Mouse (Mus musculus) midbrain, embryonic 13.5 days (tissue): ENCODE measurements around the gene Nsd1. TPM values are rescaled to one million over a fixed set of nuclear protein-coding genes. Genes with fewer than 3 reads are reported as not detected.

Experiments
- ATAC-seq: fragments of 200-750 bp; cut with Nextera tagmentation; 2 replicates; pipeline ENCODE4 v1.8.0; 2017; ENCODE audit warnings: mild to moderate bottlenecking, moderate TSS enrichment, moderate library complexity
- H3K27ac ChIP-seq: fragments of 300-500 bp; sonication (generic); 2 replicates; pipeline ENCODE4 v1.5.1; 2015; ENCODE audit warnings: inconsistent platforms, mild to moderate bottlenecking, moderate library complexity
- H3K27me3 ChIP-seq: fragments of 300-500 bp; sonication (generic); 2 replicates; pipeline ENCODE4 v1.6.1; 2015; ENCODE audit warnings: mild to moderate bottlenecking, inconsistent platforms
- H3K36me3 ChIP-seq: fragments of 300-500 bp; sonication (generic); 2 replicates; pipeline ENCODE4 v1.6.1; 2015; ENCODE audit warnings: mild to moderate bottlenecking, inconsistent platforms
- H3K4me1 ChIP-seq: fragments of 300-500 bp; sonication (generic); replicated peaks from 2 replicates; pipeline ENCODE4 v1.6.1; 2015; ENCODE audit warnings: inconsistent platforms
- H3K4me2 ChIP-seq: fragments of 300-500 bp; sonication (generic); replicated peaks from 2 replicates; pipeline ENCODE4 v1.6.1; 2015; ENCODE audit warnings: moderate library complexity, mild to moderate bottlenecking, inconsistent platforms
- H3K4me3 ChIP-seq: fragments of 300-500 bp; sonication (generic); replicated peaks from 2 replicates; pipeline ENCODE4 v1.5.1; 2015; ENCODE audit warnings: mild to moderate bottlenecking, inconsistent platforms
- H3K9ac ChIP-seq: fragments of 300-500 bp; sonication (generic); replicated peaks from 2 replicates; pipeline ENCODE4 v1.6.1; 2015; ENCODE audit warnings: mild to moderate bottlenecking, inconsistent platforms
- H3K9me3 ChIP-seq: fragments of 300-500 bp; sonication (generic); 2 replicates; pipeline ENCODE4 v1.6.1; 2016; ENCODE audit warnings: mild to moderate bottlenecking, inconsistent platforms
- WGBS: fragments of 180-500 bp; shearing (Covaris S2); methylation state at CpG from one replicate; pipeline ENCODE4 v1.1.7; 2015; 5-methylcytosine and 5-hydroxymethylcytosine counted together
- polyA plus RNA-seq: library from polyadenylated mRNA; unstranded; fragments of >200 nt; fragmentation: Nextera tagmentation; extraction: Ambion mirVana; gene quantifications from 2 replicates; pipeline ENCODE4 v1.2.1, GENCODE M21; 2015

Gene Nsd1
- polyA plus RNA-seq, 1 experiment from 2014 or later = 75.1 TPM

DNA sequence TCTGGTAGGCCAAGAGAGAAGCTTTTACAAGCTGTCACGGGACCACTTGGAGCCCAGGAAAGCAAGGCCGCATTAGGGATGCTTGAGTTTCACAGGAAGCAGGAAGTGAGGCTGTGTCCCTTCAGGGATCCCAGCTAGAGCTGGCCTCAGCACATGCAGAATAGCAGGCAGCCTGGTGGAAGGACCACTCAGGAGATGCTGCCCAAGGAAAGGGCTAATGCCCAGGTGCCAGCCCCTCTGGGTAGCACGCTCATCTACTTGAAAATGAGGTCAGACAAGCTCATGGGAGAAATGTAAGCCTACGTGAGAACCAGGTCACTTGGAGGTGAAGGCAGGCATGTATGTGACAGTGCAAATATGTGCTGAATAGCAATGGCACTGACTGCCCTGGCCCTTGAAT, 117.6 kb downstream of the Nsd1 start:
- Histone ChIP-seq H3K9ac (0 out of 2 replicates have a peak overlapping the region, but pooled peaks have one; percentile 19), H3K4me3 (no peak overlapping the region; the same call in 1 of the 2 replicates)
- ATAC-seq = no peak

DNA sequence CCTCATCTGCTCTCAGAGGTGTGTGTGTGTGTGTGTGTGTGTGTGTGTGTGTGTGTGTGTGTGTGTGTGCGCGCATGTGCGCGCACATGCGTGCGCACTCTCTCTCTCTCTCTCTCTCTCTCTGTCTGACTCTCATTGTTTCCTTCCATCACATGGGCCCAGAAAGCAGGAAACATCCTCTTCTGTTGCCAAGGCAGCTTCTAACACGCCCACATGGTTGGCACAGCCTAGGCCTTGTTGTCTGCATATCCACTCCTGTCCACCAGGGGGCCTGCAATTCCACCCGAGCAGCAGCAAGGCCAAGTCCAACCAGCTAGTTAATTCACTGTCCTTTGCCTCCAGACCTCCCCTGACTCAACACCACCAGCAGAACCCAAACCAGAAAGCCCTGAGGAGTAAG, 118.1 kb downstream of the Nsd1 start:
- 20% methylated on average over 4 of the region's 8 CpGs for WGBS
- Histone ChIP-seq H3K27me3 (no peaks in the 10 kb centered on the region), H3K4me1 (peaks cover 54% of the 10 kb centered on the region), H3K9ac (0 out of 2 replicates have a peak overlapping the region, but pooled peaks have one; percentile 19), H3K4me2 (peak overlapping the region; percentile 88), H3K27ac (0 out of 2 replicates have a peak overlapping the region, but pooled peaks have one; percentile 19), H3K36me3 (peaks cover 31% of the 10 kb centered on the region), H3K4me3 (peak overlapping the region; percentile 60; the same call in 1 of the 2 replicates), H3K9me3 (no peaks in the 10 kb centered on the region)
- peak; percentile 21; the same call in 1 of the 2 replicates for ATAC-seq

More for the DNA sequence above, 117.6 kb downstream of the Nsd1 start:
- Histone ChIP-seq H3K27ac (0 out of 2 replicates have a peak overlapping the region, but pooled peaks have one; percentile 19), H3K4me1 (peaks cover 56% of the 10 kb centered on the region), H3K36me3 (peaks cover 31% of the 10 kb centered on the region), H3K4me2 (peak overlapping the region; percentile 88), H3K9me3 (no peaks in the 10 kb centered on the region), H3K27me3 (no peaks in the 10 kb centered on the region)
- WGBS = 64% methylated on average over 4 of the region's 4 CpGs

DNA sequence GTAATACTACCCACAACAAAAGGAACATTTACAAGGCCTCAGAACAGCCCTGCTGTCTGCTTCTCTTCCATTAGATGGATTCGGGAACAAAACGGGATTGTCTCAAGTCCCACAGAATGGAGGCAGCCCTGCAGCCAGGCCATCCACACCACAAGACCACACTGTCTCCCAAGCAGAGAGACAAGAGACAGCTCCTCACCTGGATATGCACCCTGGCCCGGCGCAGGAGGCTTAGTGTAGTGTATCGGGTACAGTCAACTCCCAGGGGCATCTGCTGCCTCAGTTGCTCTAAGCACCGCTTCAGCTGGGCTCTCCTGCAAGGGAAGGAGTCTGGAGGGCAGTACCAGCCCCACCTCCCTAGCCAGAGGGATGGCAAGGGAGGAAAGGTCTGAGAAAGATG, 118.6 kb downstream of the Nsd1 start:
- peaks cover 48% of the 10 kb centered on the region for H3K4me1 ChIP-seq
- H3K4me3 ChIP-seq = peak overlapping the region; percentile 60
- ATAC-seq = no peak
- peaks cover 29% of the 10 kb centered on the region for H3K36me3 ChIP-seq
- WGBS = 80% methylated on average over 6 of the region's 6 CpGs
- H3K27ac ChIP-seq = no peak overlapping the region
- no peaks in the 10 kb centered on the region for H3K27me3 ChIP-seq
- H3K4me2 ChIP-seq = peak overlapping the region; percentile 88
- peak overlapping the region; percentile 76 for H3K9ac ChIP-seq
- H3K9me3 ChIP-seq = no peaks in the 10 kb centered on the region

- no peak for ATAC-seq
- Histone ChIP-seq H3K9ac (peak overlapping the region; percentile 76), H3K36me3 (peaks cover 24% of the 10 kb centered on the region), H3K27ac (no peak overlapping the region), H3K4me2 (peak overlapping the region; percentile 88), H3K4me3 (peak overlapping the region; percentile 60), H3K27me3 (no peaks in the 10 kb centered on the region), H3K9me3 (no peaks in the 10 kb centered on the region), H3K4me1 (peaks cover 44% of the 10 kb centered on the region)
- WGBS = 79% methylated on average over 4 of the region's 4 CpGs
Observed at GRCm38 (mm10) chr13:55328641-55329040, 119.1 kb downstream of the Nsd1 start.

- no peaks in the 10 kb centered on the region for H3K27me3 ChIP-seq
- no peaks in the 10 kb centered on the region for H3K9me3 ChIP-seq
- under 1% methylated on average over 26 of the region's 29 CpGs for WGBS
- H3K4me2 ChIP-seq = peak overlapping the region; percentile 88
- H3K36me3 ChIP-seq = peaks cover 19% of the 10 kb centered on the region
- peak overlapping the region; percentile 36; the same call in 1 of the 2 replicates for H3K27ac ChIP-seq
- peak overlapping the region; percentile 60 for H3K4me3 ChIP-seq
- H3K4me1 ChIP-seq = peaks cover 38% of the 10 kb centered on the region
- ATAC-seq = peak; percentile 12
- H3K9ac ChIP-seq = peak overlapping the region; percentile 76
Observed at GRCm38 (mm10) chr13:55329109-55329682, 119.6 kb downstream of the Nsd1 start.

DNA sequence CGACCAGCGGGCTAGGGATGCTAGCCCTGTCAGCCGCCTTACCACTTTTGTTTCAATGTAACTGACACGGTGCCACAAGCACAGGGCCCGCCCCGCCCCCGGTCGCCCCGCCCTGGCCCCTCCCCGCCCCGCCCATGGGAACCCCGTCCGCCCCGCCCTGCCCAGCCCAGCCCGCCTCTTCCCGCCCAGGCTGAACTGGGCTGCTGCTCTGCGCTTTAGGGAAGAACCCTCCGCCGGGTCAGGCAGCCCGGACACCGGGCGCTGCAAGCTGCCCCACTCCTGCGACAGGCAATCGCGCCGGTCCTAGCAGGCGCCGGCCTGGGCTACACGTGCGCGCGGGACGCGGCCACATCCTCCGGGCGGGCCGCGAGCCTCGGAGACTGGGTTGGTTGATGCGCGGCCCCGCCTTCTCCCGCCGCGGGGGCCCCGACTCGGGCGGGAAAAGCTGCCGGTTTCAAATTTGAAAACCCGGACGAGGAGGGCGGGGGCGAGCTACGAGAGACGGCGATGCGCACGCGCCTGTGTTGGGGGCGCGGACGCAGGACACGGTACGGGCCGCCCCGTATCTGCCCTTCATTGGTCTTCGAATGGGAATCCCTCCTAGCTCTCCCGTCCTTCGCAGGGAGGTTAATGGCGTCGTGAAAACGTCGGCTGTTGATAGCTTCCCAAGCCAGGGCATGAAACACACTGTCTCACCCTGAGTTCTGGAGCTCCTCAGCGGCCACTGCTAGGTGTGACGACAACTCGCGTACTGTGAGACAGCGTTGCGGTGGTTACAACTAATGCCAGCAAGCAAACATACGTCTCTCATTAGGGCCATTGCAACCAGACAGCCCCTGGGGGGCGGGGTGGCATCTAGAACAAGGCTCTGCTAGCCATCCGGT, 120.3 kb downstream of the Nsd1 start, which contains the start of gene Mxd3:
TSS of gene Mxd3 (minus strand) at position 141 of the 884 bp plus-strand sequence.
- H3K9me3 ChIP-seq = no peaks in the 10 kb centered on the region
- no peaks in the 10 kb centered on the region for H3K27me3 ChIP-seq
- H3K9ac ChIP-seq = peak within 1 kb of the TSS; percentile 76
- peak within 1 kb of the TSS; percentile 88 for H3K4me2 ChIP-seq
- peaks cover 37% of the 10 kb centered on the region for H3K4me1 ChIP-seq
- H3K4me3 ChIP-seq = peak within 1 kb of the TSS; percentile 60
- under 1% methylated on average over 78 of the region's 82 CpGs for WGBS
- peak; percentile 85 for ATAC-seq
- peaks cover 13% of the 10 kb centered on the region for H3K36me3 ChIP-seq
- peak within 1 kb of the TSS; percentile 77 for H3K27ac ChIP-seq

DNA sequence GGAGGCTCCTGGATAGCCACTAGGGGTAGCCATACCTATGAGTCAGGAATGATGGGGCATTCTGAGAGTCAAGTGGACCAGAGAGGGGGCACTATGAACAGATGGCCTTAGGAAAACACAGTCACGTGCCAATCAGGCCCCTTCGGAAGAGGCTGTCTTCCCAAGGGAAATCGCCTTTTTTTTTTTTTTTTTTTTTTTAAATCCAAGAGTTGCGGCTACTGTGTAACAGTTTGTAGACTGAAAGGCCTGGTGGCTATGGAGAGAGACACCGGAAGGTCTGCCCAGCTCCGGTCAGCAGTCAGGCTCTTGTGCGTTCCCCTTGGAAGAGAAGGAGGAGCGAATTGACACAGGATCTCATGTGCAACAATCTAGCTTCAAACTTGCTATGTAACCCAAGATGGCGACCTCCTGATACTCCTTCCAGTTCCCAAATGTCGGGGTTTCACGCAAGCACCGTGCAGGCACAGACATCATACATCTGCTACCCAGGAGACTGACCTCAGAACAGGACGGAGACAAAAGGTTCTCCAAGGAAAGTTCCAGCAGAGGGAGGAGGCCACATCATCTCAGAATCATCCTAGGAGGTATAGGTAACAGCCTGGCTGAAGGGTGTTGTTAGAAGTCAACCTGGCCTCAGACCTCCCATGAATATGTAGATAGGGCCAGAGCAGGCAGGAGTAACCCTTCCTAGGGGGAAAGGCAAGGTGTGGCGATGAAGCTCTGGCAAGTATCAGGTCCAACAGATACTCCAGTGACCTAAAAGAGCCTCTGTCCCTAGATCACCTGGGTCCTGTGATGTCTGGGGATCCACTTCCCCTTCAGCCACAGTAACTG, 121.2 kb downstream of the Nsd1 start:
- H3K4me3 ChIP-seq = peak overlapping the region; percentile 60
- no peaks in the 10 kb centered on the region for H3K27me3 ChIP-seq
- 53% methylated on average over 14 of the region's 14 CpGs for WGBS
- peak overlapping the region; percentile 76; the same call in 1 of the 2 replicates for H3K9ac ChIP-seq
- H3K36me3 ChIP-seq = peaks cover 5% of the 10 kb centered on the region
- peaks cover 37% of the 10 kb centered on the region for H3K4me1 ChIP-seq
- no peaks in the 10 kb centered on the region for H3K9me3 ChIP-seq
- peak overlapping the region; percentile 77 for H3K27ac ChIP-seq
- peak overlapping the region; percentile 88 for H3K4me2 ChIP-seq
- no peak for ATAC-seq

GRCm38 (mm10) chr13:55332331-55332730, 122.7 kb downstream of the Nsd1 start:
- H3K27me3 ChIP-seq = no peaks in the 10 kb centered on the region
- WGBS = 89% methylated on average over 3 of the region's 3 CpGs

GRCm38 (mm10) chr13:55335701-55336100, 126.1 kb downstream of the Nsd1 start:
- Histone ChIP-seq H3K36me3 (no peaks in the 10 kb centered on the region), H3K4me3 (no peak overlapping the region), H3K27me3 (no peaks in the 10 kb centered on the region), H3K4me1 (peaks cover 5% of the 10 kb centered on the region), H3K4me2 (no peak overlapping the region), H3K9me3 (no peaks in the 10 kb centered on the region), H3K9ac (no peak overlapping the region), H3K27ac (no peak overlapping the region)
- ATAC-seq = no peak
- 84% methylated on average over 4 of the region's 4 CpGs for WGBS

More at GRCm38 (mm10) chr13:55332331-55332730, 122.7 kb downstream of the Nsd1 start:
- no peak for ATAC-seq
- peaks cover 32% of the 10 kb centered on the region for H3K4me1 ChIP-seq
- no peak overlapping the region for H3K4me3 ChIP-seq
- no peaks in the 10 kb centered on the region for H3K9me3 ChIP-seq
- H3K27ac ChIP-seq = no peak overlapping the region
- H3K9ac ChIP-seq = no peak overlapping the region
- no peaks in the 10 kb centered on the region for H3K36me3 ChIP-seq
- H3K4me2 ChIP-seq = no peak overlapping the region

DNA sequence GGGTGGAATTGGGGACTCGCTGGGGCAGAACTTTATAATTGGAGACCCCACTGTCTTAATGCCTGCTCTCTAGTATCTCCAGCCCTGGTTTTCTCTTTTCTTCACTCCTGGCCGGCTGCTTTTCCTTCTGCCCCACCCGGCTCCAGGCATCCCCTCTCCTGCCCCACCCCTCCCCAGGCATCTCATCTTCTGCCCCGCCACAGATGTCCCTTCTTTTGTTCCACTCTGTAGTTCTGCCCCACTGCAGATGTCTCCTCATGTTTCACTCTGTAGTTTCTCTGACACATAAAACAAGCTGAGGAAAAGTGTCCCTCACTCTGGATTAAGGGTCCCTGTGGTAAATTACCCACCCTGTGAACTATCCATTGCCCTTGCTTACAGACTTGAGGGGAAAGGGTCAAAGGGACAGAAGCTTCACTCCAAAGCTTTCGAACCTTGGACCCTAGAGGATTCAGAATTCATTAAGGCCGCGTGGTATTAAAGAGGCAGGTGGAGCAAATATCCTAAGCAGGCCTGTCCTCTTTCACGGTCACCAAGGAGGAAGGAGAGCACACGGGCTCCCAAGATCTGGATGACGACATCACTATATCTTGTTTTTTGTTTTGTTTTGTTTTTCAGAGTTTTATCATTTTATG, 127.9 kb downstream of the Nsd1 start:
- Histone ChIP-seq H3K36me3 (no peaks in the 10 kb centered on the region), H3K4me2 (no peak overlapping the region), H3K27ac (no peak overlapping the region), H3K9ac (no peak overlapping the region), H3K4me1 (no peaks in the 10 kb centered on the region), H3K4me3 (no peak overlapping the region), H3K9me3 (no peaks in the 10 kb centered on the region), H3K27me3 (no peaks in the 10 kb centered on the region)
- no peak for ATAC-seq
- 67% methylated on average over 10 of the region's 10 CpGs for WGBS
